Mouse (Mus musculus) cerebellum, postnatal 36 days (tissue): ENCODE measurements at regions not wholly inside any gene's neighbourhood (a gene's known extent, or its start where the extent isn't known, plus 50 kb on each side); places are given as distances from the start of the nearest gene placed in this dataset.
"Not testable (repeated sequence)": the region's sequence is repeated elsewhere in the genome, so short reads cannot be mapped to it uniquely, and the experiment has no call there.

Experiments used
- DNase-seq, 2 experiments: peaks; one replicate each; pipeline ENCODE4 v3.0.0; 2021 to 2022; ENCODE audit warnings: mixed read lengths in 2 of 2

- DNase-seq = no peak
These were observed 374.0 kb upstream of the Nrxn1 start for GRCm38 (mm10) chr17:91466822-91467221.

- no peak for DNase-seq
These were observed 358.8 kb upstream of the Nrxn1 start for GRCm38 (mm10) chr17:91451711-91452110.

GRCm38 (mm10) chr17:91431780-91432720 lies 339.2 kb upstream of the Nrxn1 start:
- DNase-seq = not testable (repeated sequence)

GRCm38 (mm10) chr17:91430351-91430750 lies 337.5 kb upstream of the Nrxn1 start:
- DNase-seq = no peak

- no peak for DNase-seq
These were observed 332.2 kb upstream of the Nrxn1 start for GRCm38 (mm10) chr17:91425120-91425519.

- DNase-seq = no peak
These were observed 325.7 kb upstream of the Nrxn1 start for GRCm38 (mm10) chr17:91418582-91418981.

GRCm38 (mm10) chr17:91390969-91391764 lies 298.3 kb upstream of the Nrxn1 start:
- DNase-seq = no peak

GRCm38 (mm10) chr17:91389937-91390623 lies 297.2 kb upstream of the Nrxn1 start:
- DNase-seq = not testable (repeated sequence)

GRCm38 (mm10) chr17:91388521-91388920 lies 295.6 kb upstream of the Nrxn1 start:
- DNase-seq = no peak

GRCm38 (mm10) chr17:91388039-91388438 lies 295.2 kb upstream of the Nrxn1 start:
- no peak for DNase-seq

GRCm38 (mm10) chr17:91385949-91386348 lies 293.1 kb upstream of the Nrxn1 start:
- DNase-seq = no peak

GRCm38 (mm10) chr17:91368156-91368555 lies 275.3 kb upstream of the Nrxn1 start:
- DNase-seq = no peak

- peak; percentile 32 to 45 for DNase-seq
These were observed 268.4 kb upstream of the Nrxn1 start for GRCm38 (mm10) chr17:91361261-91361660.

- no peak for DNase-seq
These were observed 259.2 kb upstream of the Nrxn1 start for GRCm38 (mm10) chr17:91352107-91352506.

- no peak for DNase-seq
These were observed 244.0 kb upstream of the Nrxn1 start for GRCm38 (mm10) chr17:91336882-91337281.

GRCm38 (mm10) chr17:91333790-91334189 lies 240.9 kb upstream of the Nrxn1 start:
- DNase-seq = no peak

- DNase-seq = no peak
These were observed 240.3 kb upstream of the Nrxn1 start for GRCm38 (mm10) chr17:91333202-91333601.

GRCm38 (mm10) chr17:91324377-91324776 lies 231.5 kb upstream of the Nrxn1 start:
- no peak for DNase-seq

- DNase-seq = no peak
These were observed 194.0 kb upstream of the Nrxn1 start for GRCm38 (mm10) chr17:91286875-91287274.

GRCm38 (mm10) chr17:91274378-91274777 lies 181.5 kb upstream of the Nrxn1 start:
- no peak for DNase-seq

- no peak for DNase-seq
These were observed 145.8 kb upstream of the Nrxn1 start for GRCm38 (mm10) chr17:91238719-91239118.

GRCm38 (mm10) chr17:91236653-91237052 lies 143.8 kb upstream of the Nrxn1 start:
- DNase-seq = not testable (repeated sequence)

GRCm38 (mm10) chr17:91226378-91226777 lies 133.5 kb upstream of the Nrxn1 start:
- no peak for DNase-seq
